Mouse (Mus musculus): ENCODE data around the gene Adprh. TPM values are rescaled to one million over a fixed set of nuclear protein-coding genes. Genes with fewer than 3 reads are reported as not detected.

Gene Adprh
- total RNA-seq, 1 experiment, result 70.2 TPM

- H3K9me3 ChIP-seq (ENCODE audit: control insufficient read depth, insufficient read depth, low read depth, low read length), result no peaks in the 10 kb centered on the region
- in situ Hi-C loops (cut with MboI; ENCODE audit: low sequenced_read_pairs in 2 of 2, unreplicated experiment in 2 of 2), result no loop called here
- no peak for DNase-seq (ENCODE audit: low read depth, low spot score)
Observed at GRCm38 (mm10) chr16:38467917-38468705, 15.6 kb upstream of the Adprh start.

GRCm38 (mm10) chr16:38467091-38467916 is 14.8 kb upstream of the Adprh start:
- H3K27ac ChIP-seq (ENCODE audit: insufficient read depth, low read depth, low read length, poor library complexity, severe bottlenecking), result no peak overlapping the region
- H3K4me3 ChIP-seq (ENCODE audit: insufficient read depth in 1 of 2, low read depth in 1 of 2, low read length in 2 of 2, poor library complexity in 1 of 2, severe bottlenecking in 1 of 2), result no peak overlapping the region
- H3K4me1 ChIP-seq (ENCODE audit: control insufficient read depth in 2 of 2, insufficient read depth in 2 of 2, low read length in 2 of 2, poor library complexity in 1 of 2), result peaks cover 9 to 11% of the 10 kb centered on the region in 2 experiments
- H3K9me3 ChIP-seq (ENCODE audit: control insufficient read depth, insufficient read depth, low read depth, low read length), result no peaks in the 10 kb centered on the region
- DNase-seq (ENCODE audit: low read depth, low spot score), result no peak
- no peak overlapping the region for H3K9ac ChIP-seq (ENCODE audit: insufficient read depth, low read depth, low read length, poor library complexity, severe bottlenecking)
- in situ Hi-C loops (cut with MboI; ENCODE audit: low sequenced_read_pairs in 2 of 2, unreplicated experiment in 2 of 2), result no loop called here
- TF ChIP-seq MAFK (IDR thresholded peaks at IDR 0.05; ENCODE audit: insufficient read depth, low read depth, low read length) (no peak), ZNF384 (IDR thresholded peaks at IDR 0.05; ENCODE audit: low read depth, low read length) (no peak), HCFC1 (IDR thresholded peaks at IDR 0.05; ENCODE audit: borderline replicate concordance, insufficient read depth, low read length) (no peak), ZC3H11A (IDR thresholded peaks at IDR 0.05; ENCODE audit: borderline replicate concordance, low read depth, low read length) (no peak), CHD2 (IDR thresholded peaks at IDR 0.05; ENCODE audit: low read depth, low read length) (no peak)
- no peaks in the 10 kb centered on the region for H3K36me3 ChIP-seq (ENCODE audit: control insufficient read depth, insufficient read depth, low read length, poor library complexity, severe bottlenecking)

More at GRCm38 (mm10) chr16:38467917-38468705, 15.6 kb upstream of the Adprh start:
- Histone ChIP-seq H3K27ac (ENCODE audit: insufficient read depth, low read depth, low read length, poor library complexity, severe bottlenecking) (no peak overlapping the region), H3K4me1 (ENCODE audit: control insufficient read depth in 2 of 2, insufficient read depth in 2 of 2, low read length in 2 of 2, poor library complexity in 1 of 2) (peaks cover 9 to 10% of the 10 kb centered on the region in 2 experiments), H3K9ac (ENCODE audit: insufficient read depth, low read depth, low read length, poor library complexity, severe bottlenecking) (no peak overlapping the region), H3K4me3 (ENCODE audit: insufficient read depth in 1 of 2, low read depth in 1 of 2, low read length in 2 of 2, poor library complexity in 1 of 2, severe bottlenecking in 1 of 2) (no peak overlapping the region), H3K36me3 (ENCODE audit: control insufficient read depth, insufficient read depth, low read length, poor library complexity, severe bottlenecking) (no peaks in the 10 kb centered on the region)
- TF ChIP-seq CHD2 (IDR thresholded peaks at IDR 0.05; ENCODE audit: low read depth, low read length) (no peak), ZNF384 (IDR thresholded peaks at IDR 0.05; ENCODE audit: low read depth, low read length) (no peak)

GRCm38 (mm10) chr16:38466089-38466488 is 13.6 kb upstream of the Adprh start:
- TF ChIP-seq ZNF384 (IDR thresholded peaks at IDR 0.05; ENCODE audit: low read depth, low read length) (no peak), CHD2 (IDR thresholded peaks at IDR 0.05; ENCODE audit: low read depth, low read length) (no peak), ZC3H11A (IDR thresholded peaks at IDR 0.05; ENCODE audit: borderline replicate concordance, low read depth, low read length) (no peak), MAFK (IDR thresholded peaks at IDR 0.05; ENCODE audit: insufficient read depth, low read depth, low read length) (no peak), HCFC1 (IDR thresholded peaks at IDR 0.05; ENCODE audit: borderline replicate concordance, insufficient read depth, low read length) (no peak)
- DNase-seq (ENCODE audit: low read depth, low spot score), result no peak
- in situ Hi-C loops (cut with MboI; ENCODE audit: low sequenced_read_pairs in 2 of 2, unreplicated experiment in 2 of 2), result no loop called here
- Histone ChIP-seq H3K9ac (ENCODE audit: insufficient read depth, low read depth, low read length, poor library complexity, severe bottlenecking) (no peak overlapping the region), H3K36me3 (ENCODE audit: control insufficient read depth, insufficient read depth, low read length, poor library complexity, severe bottlenecking) (no peaks in the 10 kb centered on the region), H3K4me1 (ENCODE audit: control insufficient read depth in 2 of 2, insufficient read depth in 2 of 2, low read length in 2 of 2, poor library complexity in 1 of 2) (peaks cover 7 to 8% of the 10 kb centered on the region in 2 experiments), H3K27ac (ENCODE audit: insufficient read depth, low read depth, low read length, poor library complexity, severe bottlenecking) (no peak overlapping the region), H3K4me3 (ENCODE audit: insufficient read depth in 1 of 2, low read depth in 1 of 2, low read length in 2 of 2, poor library complexity in 1 of 2, severe bottlenecking in 1 of 2) (no peak overlapping the region), H3K9me3 (ENCODE audit: control insufficient read depth, insufficient read depth, low read depth, low read length) (no peaks in the 10 kb centered on the region)

- DNase-seq (ENCODE audit: low read depth, low spot score), result no peak
- Histone ChIP-seq H3K4me3 (ENCODE audit: insufficient read depth in 1 of 2, low read depth in 1 of 2, low read length in 2 of 2, poor library complexity in 1 of 2, severe bottlenecking in 1 of 2) (no peak overlapping the region), H3K9me3 (ENCODE audit: control insufficient read depth, insufficient read depth, low read depth, low read length) (no peaks in the 10 kb centered on the region), H3K9ac (ENCODE audit: insufficient read depth, low read depth, low read length, poor library complexity, severe bottlenecking) (no peak overlapping the region), H3K4me1 (ENCODE audit: control insufficient read depth in 2 of 2, insufficient read depth in 2 of 2, low read length in 2 of 2, poor library complexity in 1 of 2) (peaks cover 2 to 12% of the 10 kb centered on the region in 2 experiments; a peak in 2 of 4 replicates), H3K36me3 (ENCODE audit: control insufficient read depth, insufficient read depth, low read length, poor library complexity, severe bottlenecking) (no peaks in the 10 kb centered on the region), H3K27ac (ENCODE audit: insufficient read depth, low read depth, low read length, poor library complexity, severe bottlenecking) (no peak overlapping the region)
- no peak for TF ChIP-seq HCFC1 (IDR thresholded peaks at IDR 0.05; ENCODE audit: borderline replicate concordance, insufficient read depth, low read length)
- TF ChIP-seq ZNF384 (IDR thresholded peaks at IDR 0.05; ENCODE audit: low read depth, low read length), result no peak
- TF ChIP-seq ZC3H11A (IDR thresholded peaks at IDR 0.05; ENCODE audit: borderline replicate concordance, low read depth, low read length), result no peak
- TF ChIP-seq CHD2 (IDR thresholded peaks at IDR 0.05; ENCODE audit: low read depth, low read length), result no peak
- no peak for TF ChIP-seq MAFK (IDR thresholded peaks at IDR 0.05; ENCODE audit: insufficient read depth, low read depth, low read length)
- in situ Hi-C loops (cut with MboI; ENCODE audit: low sequenced_read_pairs in 2 of 2, unreplicated experiment in 2 of 2), result no loop called here
Observed at GRCm38 (mm10) chr16:38463305-38463704, 10.8 kb upstream of the Adprh start.

Data from ES-E14 (cell line).